Mouse (Mus musculus) T-helper 1 cell (primary cell): Measurements from ENCODE around the gene Dcp1a.

ENCODE experiments used
- in situ Hi-C: fragments of 300-600 bp; cut with MboI, MseI; formaldehyde crosslinking; loops from one replicate; pipeline ENCODE4 v1.15.1; 2025; ENCODE audit warnings: high pct_unique_total_duplicates

Gene Dcp1a

DNA sequence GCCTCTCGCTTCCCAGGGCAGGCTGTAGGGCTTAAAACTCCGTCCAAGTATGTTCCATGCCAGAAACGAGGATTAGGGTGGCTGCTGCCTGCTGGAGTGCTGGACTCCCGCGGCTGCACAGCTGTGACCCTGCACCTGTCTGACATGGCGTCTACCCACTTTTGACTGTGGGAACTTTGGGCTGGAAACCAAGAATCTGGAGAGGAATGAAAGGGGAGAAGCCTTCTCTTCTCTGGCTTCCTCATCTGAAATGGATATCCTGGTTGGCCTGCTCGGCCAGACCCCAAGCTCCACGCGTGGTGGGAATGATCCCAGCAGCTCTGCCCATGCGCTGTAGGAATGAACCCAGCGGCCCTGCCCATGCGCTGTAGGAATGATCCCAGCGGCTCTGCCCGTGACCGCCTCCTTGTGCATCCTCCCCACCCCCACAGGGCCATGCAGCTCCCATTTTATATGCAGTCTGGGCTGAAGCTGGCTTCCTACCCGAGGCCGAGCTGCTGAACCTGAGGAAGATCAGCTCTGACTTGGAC, 80.1 kb downstream of the Dcp1a start:
- in situ Hi-C loops: no loop called here

DNA sequence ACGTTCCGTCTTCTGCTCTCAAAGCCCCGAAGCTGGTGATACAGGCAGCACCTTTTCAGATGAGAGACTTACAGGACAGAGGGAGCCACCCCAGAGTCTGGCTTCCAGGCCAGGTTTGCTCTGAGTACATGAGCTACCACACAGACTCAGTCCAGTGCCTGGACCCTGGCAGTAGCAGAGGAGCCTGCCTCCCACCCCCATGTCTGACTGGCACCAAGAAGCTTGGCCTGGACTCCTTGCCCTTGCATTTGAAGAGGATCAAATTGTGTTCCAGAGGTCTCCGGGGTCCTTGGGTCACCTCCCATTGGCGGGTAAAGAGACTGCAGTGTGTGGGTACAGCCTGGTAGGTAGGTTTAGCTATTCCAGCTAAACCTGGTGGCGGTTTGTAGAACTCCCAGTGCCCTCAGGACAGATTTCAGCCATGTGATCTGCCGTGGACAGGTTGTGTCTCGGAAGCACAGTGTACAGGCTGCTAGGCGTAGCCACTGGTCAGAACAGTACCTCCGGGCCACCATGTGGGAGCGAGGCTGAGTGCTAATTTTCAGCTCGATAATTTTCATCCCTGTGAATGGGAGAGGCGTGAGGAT, 81.6 kb downstream of the Dcp1a start:
- in situ Hi-C loops: no loop called here

DNA sequence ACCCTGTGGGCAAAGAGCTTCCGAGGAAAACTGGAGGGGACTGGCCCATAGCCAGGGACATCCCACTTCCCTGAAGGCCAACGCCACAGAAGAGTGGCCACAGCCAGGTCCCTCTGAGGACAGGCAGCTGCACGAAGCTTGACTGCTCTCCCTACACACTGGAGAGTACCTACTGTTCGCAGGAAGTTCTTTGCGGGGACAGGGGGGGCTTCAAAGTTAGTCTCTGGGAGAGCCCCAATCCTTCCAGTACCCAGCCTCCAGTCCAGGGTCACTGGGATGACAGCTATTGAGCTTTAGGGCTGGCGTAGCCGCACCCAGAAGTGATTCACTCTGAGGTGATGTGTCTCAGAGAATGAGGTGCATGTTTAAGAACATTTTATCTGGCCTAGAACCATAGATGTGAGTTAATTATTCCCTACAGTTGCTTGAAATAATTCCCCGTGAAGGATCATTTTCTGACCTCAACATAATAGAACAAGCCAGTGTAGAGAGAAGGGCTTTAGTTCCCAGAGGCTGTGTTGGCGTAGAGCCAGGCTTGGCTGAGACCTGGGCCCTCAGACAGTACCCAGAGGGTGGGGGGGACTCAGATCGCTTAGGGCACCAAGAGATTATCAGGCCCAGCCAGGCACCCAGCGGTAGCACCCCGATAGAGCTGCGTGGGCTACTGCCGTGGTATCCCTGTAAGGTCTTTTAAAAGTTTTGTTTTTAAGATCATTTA, 82.3 kb downstream of the Dcp1a start:
- in situ Hi-C loops: no loop called here

DNA sequence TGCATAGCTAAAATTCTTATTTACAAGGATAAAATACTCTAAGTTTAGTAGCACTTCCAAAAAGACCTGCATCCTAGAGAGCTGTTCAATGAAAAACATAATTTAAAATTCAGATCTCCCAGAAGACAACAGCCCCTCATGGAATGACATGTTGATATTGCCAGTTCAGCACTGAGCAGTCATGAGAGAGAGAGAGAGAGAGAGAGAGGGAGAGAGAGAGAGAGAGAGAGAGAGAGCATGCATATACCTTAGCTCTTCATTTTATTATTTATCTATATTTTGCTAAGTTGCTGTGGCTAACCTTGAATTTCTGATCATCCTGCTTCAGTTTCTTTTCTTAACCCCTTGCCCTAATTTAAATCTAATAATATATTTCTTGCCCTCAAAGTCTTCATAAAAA, 83.0 kb downstream of the Dcp1a start:
- in situ Hi-C loops: no loop called here

DNA sequence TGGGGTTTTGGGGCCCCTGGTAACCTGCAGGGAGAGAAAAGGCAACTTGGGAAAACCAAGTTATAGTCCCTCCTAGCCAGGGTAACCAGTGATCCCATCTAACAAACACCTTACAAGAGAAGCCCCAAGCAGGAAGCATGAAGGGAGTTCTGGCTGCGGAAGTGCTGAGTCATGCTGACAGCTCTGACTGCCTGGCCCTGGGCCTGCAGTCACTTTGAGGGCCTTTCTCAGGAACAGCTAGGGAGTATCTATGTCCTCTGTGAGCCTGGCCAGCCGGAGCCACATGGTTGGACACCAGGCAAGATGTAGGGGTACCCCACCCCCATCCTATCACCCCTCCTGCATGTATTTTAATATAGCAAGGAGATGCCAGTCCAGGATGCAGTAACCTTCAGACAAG, 85.1 kb downstream of the Dcp1a start:
- in situ Hi-C loops: no loop called here

DNA sequence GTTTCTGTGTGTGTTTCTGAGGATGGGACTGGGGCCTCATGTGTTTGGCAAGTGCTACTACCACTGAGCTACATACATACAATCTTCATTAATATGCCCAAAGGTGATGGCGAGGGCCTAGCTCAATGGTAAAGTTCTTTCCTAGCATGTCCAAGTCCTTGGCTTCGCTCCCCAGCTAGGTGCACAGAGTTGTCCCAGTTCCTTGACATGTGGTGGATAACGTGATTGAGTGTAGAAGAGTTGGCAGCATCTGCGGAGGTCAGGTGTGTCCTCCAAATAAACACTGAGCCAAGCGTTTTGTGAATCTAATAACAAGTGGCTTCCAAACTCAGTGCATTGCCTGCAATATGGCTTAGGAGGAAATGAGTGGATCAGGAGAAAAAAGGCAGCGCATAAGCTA, 87.0 kb downstream of the Dcp1a start:
- in situ Hi-C loops: no loop called here

DNA sequence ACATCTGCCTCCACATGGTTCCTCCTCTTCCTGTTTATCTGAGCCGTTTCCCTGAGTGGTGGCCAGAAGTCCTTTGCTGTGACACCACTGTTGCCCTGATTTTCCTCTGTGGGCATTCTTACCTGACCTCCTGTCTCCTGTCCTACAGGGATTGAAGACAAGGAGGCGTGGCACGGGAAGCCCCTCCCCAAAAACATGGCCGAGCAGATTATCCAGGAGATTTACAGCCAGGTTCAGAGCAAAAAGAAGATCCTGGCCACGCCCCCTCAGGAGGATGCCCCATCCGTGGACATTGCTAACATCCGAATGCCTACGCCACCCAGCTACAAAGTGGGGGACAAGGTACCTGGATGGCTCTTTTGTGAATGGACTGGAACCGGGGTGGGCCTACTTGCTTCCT, 88.7 kb downstream of the Dcp1a start:
- in situ Hi-C loops: no loop called here

DNA sequence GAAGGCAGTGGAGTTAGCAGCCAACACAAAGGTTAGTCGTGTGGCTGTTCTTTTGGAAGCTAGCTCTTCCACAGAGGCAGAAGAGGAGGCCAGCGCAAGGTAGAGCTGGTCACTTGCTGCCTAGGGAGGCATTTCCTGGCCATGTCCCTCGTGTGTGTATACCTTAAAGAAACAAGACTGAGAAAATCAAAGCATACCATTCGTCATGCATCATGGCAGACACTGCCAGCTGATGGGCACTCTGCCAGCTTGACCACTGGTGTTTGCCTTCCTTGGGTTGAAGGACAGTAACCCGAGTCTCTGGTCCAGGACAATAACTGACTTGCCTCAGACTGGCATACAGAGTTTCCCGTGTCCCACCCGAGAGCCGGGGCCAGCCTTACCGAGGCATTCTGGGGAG, 91.0 kb downstream of the Dcp1a start:
- in situ Hi-C loops: no loop called here

DNA sequence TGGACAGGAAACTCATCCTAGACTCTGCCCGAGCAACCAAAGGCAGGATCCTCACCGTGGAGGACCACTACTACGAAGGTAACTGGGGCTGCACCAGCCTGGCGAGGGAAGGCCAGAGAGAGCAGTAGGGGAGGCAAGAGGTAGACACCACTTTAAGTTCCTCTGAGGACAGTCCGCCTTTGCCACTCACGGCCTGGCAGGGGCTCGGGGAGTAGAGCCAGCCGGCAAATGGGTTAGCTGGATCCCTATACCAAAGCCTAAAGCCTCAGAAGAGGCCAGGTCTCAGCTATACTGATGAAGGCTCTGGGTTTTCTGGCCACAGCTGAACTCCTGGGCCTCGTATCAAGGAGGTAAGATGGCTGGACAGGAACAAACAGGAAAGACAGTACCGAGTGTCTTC, 92.9 kb downstream of the Dcp1a start:
- in situ Hi-C loops: no loop called here

DNA sequence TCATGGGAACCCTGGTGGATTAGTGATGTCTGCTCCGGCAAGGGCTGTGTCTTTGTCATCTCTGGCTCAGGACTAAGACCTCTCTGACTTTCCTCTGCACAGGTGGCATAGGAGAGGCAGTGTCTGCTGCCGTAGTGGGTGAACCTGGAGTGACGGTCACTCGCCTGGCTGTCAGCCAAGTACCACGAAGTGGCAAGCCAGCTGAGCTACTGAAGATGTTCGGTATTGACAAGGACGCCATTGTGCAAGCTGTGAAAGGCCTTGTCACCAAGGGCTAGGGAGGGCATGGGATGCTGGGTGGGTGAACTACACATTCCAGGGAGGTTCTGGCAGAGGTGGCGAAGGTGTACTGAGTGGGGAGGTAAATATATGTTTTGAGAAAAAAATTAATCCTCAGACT, 93.9 kb downstream of the Dcp1a start:
- in situ Hi-C loops: no loop called here

DNA sequence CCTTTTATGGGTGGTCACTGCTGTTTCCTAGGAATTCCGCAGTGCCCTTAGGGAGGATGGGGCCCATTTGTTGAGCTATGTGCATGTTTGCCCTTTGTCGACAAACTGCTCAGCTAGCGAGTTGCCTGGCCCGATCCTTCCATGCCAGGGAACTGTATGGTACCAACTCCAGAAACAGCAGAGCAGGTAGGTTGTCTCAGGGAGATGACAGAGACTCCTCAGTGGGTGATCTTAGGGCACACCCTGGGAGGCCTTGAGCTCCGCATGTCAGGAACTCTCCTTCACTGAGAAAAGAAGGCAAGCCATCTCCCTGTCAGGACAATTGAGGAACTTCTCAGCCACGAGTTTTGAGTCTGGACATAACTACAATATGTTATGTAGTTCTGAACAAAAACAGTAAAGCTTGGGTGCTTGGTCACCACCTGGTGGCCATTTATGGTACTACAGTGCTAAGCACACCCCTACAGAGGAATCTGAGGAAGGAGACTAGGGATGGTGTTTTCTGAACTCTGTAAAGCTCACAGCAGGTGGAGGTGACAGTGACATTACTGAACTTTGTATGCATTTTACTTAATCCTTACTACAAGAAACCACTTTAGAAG, 94.7 kb downstream of the Dcp1a start:
- in situ Hi-C loops: no loop called here

DNA sequence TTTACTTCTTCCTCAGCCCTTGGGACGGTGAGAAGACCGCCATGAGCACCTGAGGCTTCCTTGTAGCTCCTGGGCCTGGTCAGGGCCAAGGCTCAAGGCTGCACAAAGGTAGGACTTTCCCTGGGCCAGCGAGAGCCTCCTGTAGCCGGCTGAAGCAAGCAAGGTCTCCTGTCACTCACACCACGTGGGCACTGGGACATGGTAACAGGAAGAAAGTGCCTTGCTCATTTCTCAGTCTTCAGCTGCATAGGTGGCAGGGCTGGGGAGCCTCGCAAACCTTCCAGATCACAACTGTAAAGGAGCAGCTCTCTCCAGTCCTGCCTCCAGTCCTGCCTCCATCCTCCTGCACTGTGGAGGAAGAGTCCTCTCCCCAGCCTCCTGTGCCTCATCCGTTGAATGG, 96.5 kb downstream of the Dcp1a start:
- in situ Hi-C loops: no loop called here

DNA sequence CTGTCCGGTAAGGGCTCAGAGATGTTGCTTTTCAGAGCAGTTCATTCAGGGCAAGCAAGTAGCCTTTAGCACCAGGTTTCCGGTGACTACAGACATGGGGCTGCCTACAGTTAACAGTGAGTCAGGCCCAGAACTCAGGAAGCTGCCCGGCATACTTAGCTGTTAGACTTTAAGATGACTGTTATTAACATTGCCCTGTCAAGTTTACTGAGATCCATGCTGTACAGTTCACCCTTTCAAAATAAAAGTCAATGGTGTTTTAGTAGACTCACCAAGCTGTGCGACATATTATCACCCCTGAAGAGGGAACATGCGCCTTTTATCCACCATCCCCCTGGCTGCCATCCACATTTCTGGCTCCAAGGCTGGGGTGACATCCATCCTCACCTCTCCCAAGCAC, 96.9 kb downstream of the Dcp1a start:
- in situ Hi-C loops: no loop called here
